Mouse (Mus musculus): Measurements from ENCODE around the gene Tex38. TPM values are rescaled to one million over a fixed set of nuclear protein-coding genes. Genes with fewer than 3 reads are reported as not detected.

Gene Tex38
- polyA plus RNA-seq (2015; fragmentation: Nextera tagmentation; extraction: Ambion mirVana): 0.28 TPM in 1 of 2 replicates, not detected in the other

DNA sequence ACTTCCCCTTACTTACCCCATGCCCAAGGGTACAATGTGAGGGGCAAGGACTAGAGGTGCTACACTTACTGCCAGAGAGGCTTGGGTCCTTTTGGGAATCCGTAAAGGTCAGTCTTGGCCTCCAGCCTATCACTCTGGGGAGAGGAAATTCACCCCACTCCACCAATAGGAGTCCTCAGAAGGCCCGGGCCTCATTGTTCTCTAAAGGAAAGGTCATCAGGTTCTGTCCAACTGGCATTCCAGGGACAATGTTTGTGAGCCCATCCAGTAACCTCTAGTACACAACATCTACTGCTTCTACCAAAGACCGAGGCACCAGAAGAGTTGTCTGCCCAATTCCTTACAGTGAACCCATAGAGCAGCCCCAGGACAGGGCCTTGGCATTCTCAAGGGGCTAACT lies at the start of gene Tex38:
Tex38 (minus strand) TSS at position 101 of the 400 bp plus-strand sequence.
- no peak for ATAC-seq (ENCODE audit: insufficient read depth, low FRiP score)
- no peaks in the 10 kb centered on the region for H3K9me3 ChIP-seq (replicated peaks; ENCODE audit: control insufficient read depth, low read length)
- no peak within 1 kb of the TSS for H3K4me2 ChIP-seq (ENCODE audit: low read depth, low read length)
- no peak within 1 kb of the TSS for H3K9ac ChIP-seq (ENCODE audit: low read length)
- H3K27me3 ChIP-seq (ENCODE audit: control insufficient read depth, insufficient read depth, low read length): no peaks in the 10 kb centered on the region
- peaks cover 7% of the 10 kb centered on the region for H3K4me1 ChIP-seq (ENCODE audit: control insufficient read depth, insufficient read depth, low read length)
- H3K36me3 ChIP-seq (ENCODE audit: control insufficient read depth, insufficient read depth, low read length): no peaks in the 10 kb centered on the region
- no peak within 1 kb of the TSS for H3K4me3 ChIP-seq (replicated peaks; ENCODE audit: low read length)
- WGBS: 78% methylated on average over 3 of the region's 3 CpGs
- H3K27ac ChIP-seq (ENCODE audit: low read length): no peak within 1 kb of the TSS

DNA sequence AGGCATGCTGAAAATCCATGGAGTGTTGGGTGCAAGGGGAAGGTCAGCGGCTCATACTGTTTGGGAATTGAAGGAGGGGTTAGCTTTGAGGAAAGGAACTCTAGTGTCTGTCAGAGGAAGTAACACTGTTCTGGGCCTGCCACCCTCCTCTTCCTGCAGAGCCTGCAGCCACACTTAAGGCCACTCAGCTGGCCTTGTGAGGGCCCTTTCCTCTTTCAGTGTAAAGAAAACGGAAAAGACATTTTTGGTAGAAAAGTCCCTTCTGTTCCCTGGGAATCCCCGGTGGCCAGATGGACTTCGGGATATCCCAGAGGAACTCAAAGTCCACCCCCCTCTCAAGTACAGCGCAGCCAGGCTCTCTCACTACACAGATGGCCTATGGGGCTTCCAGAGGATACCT lies 49.7 kb upstream of the Tex38 start:
- Histone ChIP-seq H3K9me3 (replicated peaks; ENCODE audit: control insufficient read depth, low read length) (no peaks in the 10 kb centered on the region), H3K4me3 (replicated peaks; ENCODE audit: low read length) (no peak overlapping the region), H3K9ac (ENCODE audit: low read length) (0 out of 2 replicates have a peak overlapping the region, but pooled peaks have one; percentile 19), H3K4me2 (ENCODE audit: low read depth, low read length) (no peak overlapping the region), H3K27me3 (ENCODE audit: control insufficient read depth, insufficient read depth, low read length) (no peaks in the 10 kb centered on the region), H3K4me1 (ENCODE audit: control insufficient read depth, insufficient read depth, low read length) (peaks cover 8% of the 10 kb centered on the region), H3K36me3 (ENCODE audit: control insufficient read depth, insufficient read depth, low read length) (no peaks in the 10 kb centered on the region; the same call in 1 of the 2 replicates), H3K27ac (ENCODE audit: low read length) (no peak overlapping the region)
- 77% methylated on average over 5 of the region's 5 CpGs for WGBS
- no peak for ATAC-seq (ENCODE audit: insufficient read depth, low FRiP score)

DNA sequence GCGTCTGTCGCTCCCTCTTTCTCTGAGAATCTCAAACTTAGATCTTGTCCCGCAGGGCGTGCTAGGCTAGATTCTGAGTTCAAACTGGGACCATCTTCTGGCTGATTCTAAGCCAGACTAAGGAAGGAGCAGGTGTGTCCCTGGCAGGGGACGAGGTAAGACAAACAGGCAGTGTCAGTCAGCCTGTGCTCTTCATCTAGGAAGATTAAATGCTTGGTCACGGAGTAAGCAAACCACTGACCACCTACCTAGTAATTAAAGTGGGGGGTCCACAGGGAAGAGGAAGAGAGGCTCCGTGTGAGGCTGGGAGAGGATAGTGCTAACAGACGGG lies 47.7 kb upstream of the Tex38 start:
- Histone ChIP-seq H3K4me1 (ENCODE audit: control insufficient read depth, insufficient read depth, low read length) (peaks cover 8% of the 10 kb centered on the region), H3K4me3 (replicated peaks; ENCODE audit: low read length) (peak overlapping the region; percentile 59), H3K9ac (ENCODE audit: low read length) (peak overlapping the region; percentile 72), H3K4me2 (ENCODE audit: low read depth, low read length) (peak overlapping the region; percentile 85), H3K9me3 (replicated peaks; ENCODE audit: control insufficient read depth, low read length) (no peaks in the 10 kb centered on the region), H3K36me3 (ENCODE audit: control insufficient read depth, insufficient read depth, low read length) (no peaks in the 10 kb centered on the region; the same call in 1 of the 2 replicates), H3K27ac (ENCODE audit: low read length) (peak overlapping the region; percentile 6; the same call in 1 of the 2 replicates), H3K27me3 (ENCODE audit: control insufficient read depth, insufficient read depth, low read length) (no peaks in the 10 kb centered on the region)
- WGBS: 4% methylated on average over 8 of the region's 8 CpGs
- no peak for ATAC-seq (ENCODE audit: insufficient read depth, low FRiP score)

DNA sequence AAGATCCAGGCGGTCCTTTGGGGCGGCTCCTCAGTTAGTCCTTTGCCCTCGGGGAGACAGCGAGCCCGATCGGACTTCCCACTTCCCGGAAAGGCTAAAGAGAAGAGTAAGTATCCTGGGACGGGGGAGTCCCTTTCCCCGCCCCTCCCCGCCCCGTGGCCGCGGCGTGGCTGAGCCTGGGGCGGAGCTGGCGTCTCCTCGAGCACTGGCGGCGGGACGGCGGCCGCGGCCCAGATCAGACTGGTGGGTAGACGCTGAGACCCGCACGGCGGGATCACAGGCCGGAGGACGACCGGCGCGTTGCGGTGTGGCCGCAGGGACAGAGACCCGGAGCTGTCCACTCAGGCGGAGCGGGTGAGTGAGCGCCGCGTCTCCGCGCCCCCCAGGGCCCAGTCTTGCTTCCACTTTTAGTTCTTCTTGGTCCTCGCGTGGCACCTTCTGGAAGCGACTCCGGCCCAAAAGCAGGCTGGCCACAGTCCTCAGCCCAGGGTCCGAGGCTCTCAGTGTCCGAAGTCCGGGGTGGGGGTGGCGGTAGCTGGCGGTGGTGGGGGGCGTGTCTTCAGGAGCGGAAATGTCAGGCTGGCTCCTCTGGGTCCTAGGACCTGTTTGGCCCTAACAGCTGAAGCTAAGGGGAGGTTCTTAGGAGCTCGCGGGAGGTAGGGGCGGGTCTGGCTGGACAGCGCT lies 47.2 kb upstream of the Tex38 start, which contains the start of gene Mob3c:
Mob3c (plus strand) TSS at position 205 of the 684 bp plus-strand sequence.
- H3K9me3 ChIP-seq (replicated peaks; ENCODE audit: control insufficient read depth, low read length): no peaks in the 10 kb centered on the region
- peak; percentile 93 for ATAC-seq (ENCODE audit: insufficient read depth, low FRiP score)
- H3K36me3 ChIP-seq (ENCODE audit: control insufficient read depth, insufficient read depth, low read length): no peaks in the 10 kb centered on the region; the same call in 1 of the 2 replicates
- H3K27ac ChIP-seq (ENCODE audit: low read length): peak within 1 kb of the TSS; percentile 75
- WGBS: under 1% methylated on average over 57 of the region's 57 CpGs
- peak within 1 kb of the TSS; percentile 59 for H3K4me3 ChIP-seq (replicated peaks; ENCODE audit: low read length)
- H3K4me2 ChIP-seq (ENCODE audit: low read depth, low read length): peak within 1 kb of the TSS; percentile 85
- H3K4me1 ChIP-seq (ENCODE audit: control insufficient read depth, insufficient read depth, low read length): peaks cover 8% of the 10 kb centered on the region
- peak within 1 kb of the TSS; percentile 72 for H3K9ac ChIP-seq (ENCODE audit: low read length)
- no peaks in the 10 kb centered on the region for H3K27me3 ChIP-seq (ENCODE audit: control insufficient read depth, insufficient read depth, low read length)

DNA sequence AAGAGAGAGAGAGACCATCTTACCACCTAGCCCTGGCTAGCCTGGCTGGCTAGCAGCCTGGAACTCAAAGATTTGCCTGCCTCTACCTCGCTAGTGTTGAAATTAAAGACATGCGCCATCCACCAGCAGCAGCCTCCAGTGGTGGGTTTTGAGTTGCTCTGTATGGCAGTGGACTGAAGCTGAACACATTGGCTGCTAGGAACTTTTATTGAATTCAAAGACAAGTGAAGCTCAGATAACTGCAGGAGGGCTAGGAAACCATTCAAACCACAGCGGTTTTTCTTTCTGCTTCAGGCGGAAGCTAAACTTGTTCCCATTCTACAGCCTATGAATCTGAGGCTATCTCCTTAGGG lies 46.7 kb upstream of the Tex38 start:
- H3K9ac ChIP-seq (ENCODE audit: low read length): peak overlapping the region; percentile 72
- peak overlapping the region; percentile 59 for H3K4me3 ChIP-seq (replicated peaks; ENCODE audit: low read length)
- peak overlapping the region; percentile 85 for H3K4me2 ChIP-seq (ENCODE audit: low read depth, low read length)
- WGBS: 4% methylated on average over 4 of the region's 4 CpGs
- H3K9me3 ChIP-seq (replicated peaks; ENCODE audit: control insufficient read depth, low read length): no peaks in the 10 kb centered on the region
- peaks cover 8% of the 10 kb centered on the region for H3K4me1 ChIP-seq (ENCODE audit: control insufficient read depth, insufficient read depth, low read length)
- no peaks in the 10 kb centered on the region for H3K27me3 ChIP-seq (ENCODE audit: control insufficient read depth, insufficient read depth, low read length)
- ATAC-seq (ENCODE audit: insufficient read depth, low FRiP score): no peak
- no peaks in the 10 kb centered on the region; the same call in 1 of the 2 replicates for H3K36me3 ChIP-seq (ENCODE audit: control insufficient read depth, insufficient read depth, low read length)
- H3K27ac ChIP-seq (ENCODE audit: low read length): peak overlapping the region; percentile 75

DNA sequence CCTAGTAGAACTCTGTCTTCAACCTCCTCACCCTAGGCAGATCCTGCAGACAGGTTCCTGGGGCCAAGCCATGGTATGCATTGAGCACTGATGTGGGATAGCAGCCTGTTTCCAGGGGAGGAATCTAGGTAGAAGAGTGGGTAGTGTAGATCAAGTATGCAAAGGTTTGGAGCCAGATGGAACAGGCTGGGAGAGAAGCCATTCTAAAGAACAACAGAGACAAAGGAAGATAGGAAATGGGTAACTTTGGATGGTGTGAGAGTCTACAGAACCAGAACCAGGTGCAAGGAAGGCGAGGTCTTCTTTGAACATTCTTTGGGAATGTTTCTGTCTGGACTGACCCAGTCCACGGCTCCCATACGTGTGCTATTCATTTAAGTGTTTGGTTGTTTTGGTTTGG lies 46.2 kb upstream of the Tex38 start:
- Histone ChIP-seq H3K27me3 (ENCODE audit: control insufficient read depth, insufficient read depth, low read length) (no peaks in the 10 kb centered on the region), H3K27ac (ENCODE audit: low read length) (no peak overlapping the region), H3K9ac (ENCODE audit: low read length) (no peak overlapping the region), H3K4me1 (ENCODE audit: control insufficient read depth, insufficient read depth, low read length) (peaks cover 8% of the 10 kb centered on the region), H3K4me3 (replicated peaks; ENCODE audit: low read length) (no peak overlapping the region), H3K4me2 (ENCODE audit: low read depth, low read length) (peak overlapping the region; percentile 85), H3K9me3 (replicated peaks; ENCODE audit: control insufficient read depth, low read length) (no peaks in the 10 kb centered on the region), H3K36me3 (ENCODE audit: control insufficient read depth, insufficient read depth, low read length) (no peaks in the 10 kb centered on the region; the same call in 1 of the 2 replicates)
- no peak for ATAC-seq (ENCODE audit: insufficient read depth, low FRiP score)
- WGBS: 73% methylated on average over 3 of the region's 3 CpGs

DNA sequence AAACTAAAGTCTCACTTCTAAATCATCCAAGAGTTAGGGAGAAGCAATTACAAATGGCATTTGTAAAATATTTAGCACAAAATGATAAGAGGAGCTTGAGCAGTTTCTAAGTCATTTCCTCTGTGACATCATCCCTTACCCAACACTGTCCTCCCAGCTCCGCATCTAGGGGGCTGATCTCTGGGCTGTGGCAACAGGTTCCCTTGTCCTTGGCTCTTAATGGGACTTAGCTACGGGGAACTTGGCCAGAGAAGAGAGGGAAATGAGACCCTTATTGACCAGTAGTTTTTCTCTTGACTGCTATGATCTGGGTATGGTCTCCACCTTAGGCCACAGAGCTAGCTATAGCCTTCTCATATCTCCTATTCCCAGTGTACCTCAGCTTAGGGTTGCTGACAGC lies 44.5 kb upstream of the Tex38 start:
- Histone ChIP-seq H3K27ac (ENCODE audit: low read length) (no peak overlapping the region), H3K9me3 (replicated peaks; ENCODE audit: control insufficient read depth, low read length) (no peaks in the 10 kb centered on the region), H3K9ac (ENCODE audit: low read length) (no peak overlapping the region), H3K4me3 (replicated peaks; ENCODE audit: low read length) (no peak overlapping the region), H3K4me1 (ENCODE audit: control insufficient read depth, insufficient read depth, low read length) (peaks cover 8% of the 10 kb centered on the region), H3K27me3 (ENCODE audit: control insufficient read depth, insufficient read depth, low read length) (no peaks in the 10 kb centered on the region), H3K36me3 (ENCODE audit: control insufficient read depth, insufficient read depth, low read length) (no peaks in the 10 kb centered on the region), H3K4me2 (ENCODE audit: low read depth, low read length) (no peak overlapping the region)
- ATAC-seq (ENCODE audit: insufficient read depth, low FRiP score): no peak
- WGBS: 72% methylated on average over 2 of the region's 2 CpGs

DNA sequence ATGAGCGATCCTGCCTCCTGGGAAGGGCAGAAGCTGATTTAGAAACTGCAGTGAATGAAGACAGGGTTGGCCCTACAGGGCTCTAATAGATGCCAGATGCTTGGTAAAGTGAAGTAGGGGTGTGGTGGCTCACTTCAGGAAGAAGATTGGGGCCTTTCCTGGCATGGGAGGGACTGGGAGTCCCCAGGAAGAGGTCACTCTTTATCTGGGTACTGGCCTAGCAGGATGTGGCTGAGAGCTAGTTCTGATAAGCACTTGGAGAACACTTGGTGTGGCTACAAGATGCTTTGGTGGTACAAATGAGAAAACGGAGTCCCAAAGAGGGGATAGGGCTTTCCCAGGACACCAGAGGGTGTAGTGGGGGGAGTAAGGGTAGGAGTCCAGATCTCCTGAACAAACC lies 43.4 kb upstream of the Tex38 start:
- peaks cover 8% of the 10 kb centered on the region for H3K4me1 ChIP-seq (ENCODE audit: control insufficient read depth, insufficient read depth, low read length)
- H3K9ac ChIP-seq (ENCODE audit: low read length): no peak overlapping the region
- no peak for ATAC-seq (ENCODE audit: insufficient read depth, low FRiP score)
- no peak overlapping the region for H3K4me2 ChIP-seq (ENCODE audit: low read depth, low read length)
- no peaks in the 10 kb centered on the region for H3K9me3 ChIP-seq (replicated peaks; ENCODE audit: control insufficient read depth, low read length)
- no peak overlapping the region for H3K27ac ChIP-seq (ENCODE audit: low read length)
- no peak overlapping the region for H3K4me3 ChIP-seq (replicated peaks; ENCODE audit: low read length)
- H3K27me3 ChIP-seq (ENCODE audit: control insufficient read depth, insufficient read depth, low read length): no peaks in the 10 kb centered on the region
- no peaks in the 10 kb centered on the region for H3K36me3 ChIP-seq (ENCODE audit: control insufficient read depth, insufficient read depth, low read length)
- 73% methylated on average over 2 of the region's 2 CpGs for WGBS

DNA sequence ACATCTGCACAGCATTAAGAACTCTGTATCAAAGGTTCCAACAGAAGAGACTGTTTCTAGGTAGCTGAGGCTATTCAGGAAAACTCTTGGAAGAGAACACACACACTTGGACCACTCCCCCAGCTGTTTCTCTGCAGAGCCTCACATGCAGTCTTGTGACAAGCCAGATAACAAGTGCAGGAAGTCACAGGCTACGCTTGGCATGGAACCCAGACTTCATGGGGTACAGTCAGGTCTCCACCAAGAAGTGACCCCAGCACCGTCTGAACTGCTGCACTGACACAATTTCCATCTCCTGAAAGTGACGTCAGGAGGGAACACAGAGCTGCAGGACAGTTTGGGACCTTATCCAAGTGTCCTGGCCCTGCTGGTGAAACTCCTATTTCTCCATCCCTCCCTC lies 41.1 kb upstream of the Tex38 start:
- Histone ChIP-seq H3K27ac (ENCODE audit: low read length) (no peak overlapping the region), H3K27me3 (ENCODE audit: control insufficient read depth, insufficient read depth, low read length) (no peaks in the 10 kb centered on the region), H3K36me3 (ENCODE audit: control insufficient read depth, insufficient read depth, low read length) (no peaks in the 10 kb centered on the region), H3K4me1 (ENCODE audit: control insufficient read depth, insufficient read depth, low read length) (no peaks in the 10 kb centered on the region), H3K4me3 (replicated peaks; ENCODE audit: low read length) (no peak overlapping the region), H3K9ac (ENCODE audit: low read length) (no peak overlapping the region), H3K9me3 (replicated peaks; ENCODE audit: control insufficient read depth, low read length) (no peaks in the 10 kb centered on the region), H3K4me2 (ENCODE audit: low read depth, low read length) (no peak overlapping the region)
- ATAC-seq (ENCODE audit: insufficient read depth, low FRiP score): no peak
- 70% methylated on average over 3 of the region's 3 CpGs for WGBS
